Mouse (Mus musculus) kidney, embryonic 14.5 days (tissue): ENCODE data around the gene Gm47995. TPM values are rescaled to one million over a fixed set of nuclear protein-coding genes. Genes with fewer than 3 reads are reported as not detected.

Source experiments
- ATAC-seq: fragments of 200-750 bp; cut with Nextera tagmentation; 2 replicates; pipeline ENCODE4 v1.8.0; 2017; ENCODE audit warnings: moderate number of reproducible peaks, mild to moderate bottlenecking, moderate TSS enrichment, moderate library complexity; ENCODE audit not compliant: low FRiP score, low TSS enrichment
- H3K27ac ChIP-seq: fragments of 300-500 bp; sonication (generic); 2 replicates; pipeline ENCODE4 v1.5.1; 2014; ENCODE audit warnings: low read depth, mild to moderate bottlenecking, low read length, moderate library complexity, mixed read lengths
- H3K27me3 ChIP-seq: fragments of 300-500 bp; sonication (generic); 2 replicates; pipeline ENCODE4 v1.6.1; 2014; ENCODE audit warnings: mild to moderate bottlenecking, low read length; ENCODE audit not compliant: control insufficient read depth, insufficient read depth
- H3K36me3 ChIP-seq: fragments of 300-500 bp; sonication (generic); 2 replicates; pipeline ENCODE4 v1.6.1; 2014; ENCODE audit warnings: low read length, mixed read lengths; ENCODE audit not compliant: control insufficient read depth, insufficient read depth
- H3K4me1 ChIP-seq: fragments of 300-500 bp; sonication (generic); 2 replicates; pipeline ENCODE4 v1.6.1; 2014; ENCODE audit warnings: low read length, mixed read lengths; ENCODE audit not compliant: control insufficient read depth, insufficient read depth
- H3K4me2 ChIP-seq: fragments of 300-500 bp; sonication (generic); replicated peaks from 2 replicates; pipeline ENCODE4 v1.6.1; 2014; ENCODE audit warnings: low read depth, mild to moderate bottlenecking, low read length
- H3K4me3 ChIP-seq: fragments of 300-500 bp; sonication (generic); 2 replicates; pipeline ENCODE4 v1.5.1; 2014; ENCODE audit warnings: mild to moderate bottlenecking, low read length
- H3K9ac ChIP-seq: fragments of 300-500 bp; sonication (generic); 2 replicates; pipeline ENCODE4 v1.6.1; 2014; ENCODE audit warnings: low read depth, mild to moderate bottlenecking, low read length, moderate library complexity
- H3K9me3 ChIP-seq: fragments of 300-500 bp; sonication (generic); 2 replicates; pipeline ENCODE4 v1.6.1; 2016; ENCODE audit warnings: low read length; ENCODE audit not compliant: control insufficient read depth
- whole genome bisulfite sequencing: fragments of 180-500 bp; shearing (Covaris S2); extraction: QIAGEN DNeasy Blood & Tissue Kit; methylation state at CpG from one replicate; pipeline ENCODE4 v1.1.7; 2014; 5-methylcytosine and 5-hydroxymethylcytosine counted together
- polyA plus RNA-seq: library from polyadenylated mRNA; unstranded; fragments of >200 nt; fragmentation: Nextera tagmentation; extraction: Ambion mirVana; gene quantifications from 2 replicates; pipeline ENCODE4 v1.2.1, GENCODE M21; 2014

Gm47995 gene
- polyA plus RNA-seq, 1 experiment from 2014 or later = 0.34 TPM

DNA sequence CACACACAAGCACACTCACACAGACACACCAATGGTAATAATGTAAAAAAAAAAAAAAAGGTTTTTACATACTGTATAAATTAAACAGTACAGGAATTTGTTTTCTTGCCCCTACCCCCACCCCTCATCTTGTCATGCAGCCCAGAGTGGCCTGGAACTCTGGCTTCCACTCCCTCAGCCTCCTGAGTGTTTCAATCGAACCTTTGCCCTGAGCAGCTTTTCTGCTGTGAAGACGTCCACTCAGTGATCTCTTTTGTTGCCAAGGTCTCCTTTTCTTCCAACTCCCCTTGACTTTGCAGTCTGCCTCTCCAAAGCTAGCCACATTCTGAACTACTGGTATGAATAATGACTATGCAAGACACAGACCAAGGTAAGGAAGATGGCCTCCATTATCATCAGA, 47.6 kb downstream of the Gm47995 start:
- no peak for ATAC-seq
- Histone ChIP-seq H3K9me3 (no peaks in the 10 kb centered on the region; the same call in 1 of the 2 replicates), H3K27ac (no peak overlapping the region), H3K27me3 (no peaks in the 10 kb centered on the region), H3K4me3 (no peak overlapping the region), H3K36me3 (no peaks in the 10 kb centered on the region), H3K4me1 (no peaks in the 10 kb centered on the region), H3K9ac (no peak overlapping the region), H3K4me2 (no peak overlapping the region)
- whole genome bisulfite sequencing = 64% methylated on average over 2 of the region's 2 CpGs

Other genes with a start within 250 kb of the Gm47995 start
- gene Hmcn1, start 205.0 kb upstream of the Gm47995 start, polyA plus RNA-seq = 34.0 and 40.2 TPM in 2 replicates
- 0.20 and 0.26 TPM in 2 replicates for gene Gm47985, start 15.9 kb upstream of the Gm47995 start, polyA plus RNA-seq
- 0.41 and 0.44 TPM in 2 replicates for gene Gm8947, start 6.1 kb upstream of the Gm47995 start, polyA plus RNA-seq
- 0.58 and 0.76 TPM in 2 replicates for gene 3110040M04Rik, start 5.7 kb downstream of the Gm47995 start, polyA plus RNA-seq
- not detected in 2 replicates for gene Gm47996, start 11.7 kb downstream of the Gm47995 start, polyA plus RNA-seq
- gene Ivns1abp, start 146.0 kb downstream of the Gm47995 start, polyA plus RNA-seq = 208 and 414 TPM in 2 replicates
- gene Swt1, start 230.0 kb downstream of the Gm47995 start, polyA plus RNA-seq = 27.6 and 27.9 TPM in 2 replicates
- gene Trmt1l, start 230.1 kb downstream of the Gm47995 start, polyA plus RNA-seq = 41.7 and 48.0 TPM in 2 replicates